Mouse (Mus musculus): ENCODE measurements around the gene Haao. TPM values are rescaled to one million over a fixed set of nuclear protein-coding genes. Genes with fewer than 3 reads are reported as not detected.

The Haao gene
- polyA plus RNA-seq, 1 experiment from 2014 or later, result 93.3 TPM

- no peak overlapping the region for H3K9ac ChIP-seq (replicated peaks)
- no peak for ATAC-seq
- H3K4me3 ChIP-seq (ENCODE audit: low read depth, low read length), result no peak overlapping the region
- no peak overlapping the region for H3K4me2 ChIP-seq (ENCODE audit: low read depth, low read length)
- 0 out of 2 replicates have a peak overlapping the region, but pooled peaks have one; percentile 3 for H3K27ac ChIP-seq (ENCODE audit: low read depth)
- TF ChIP-seq EP300 (IDR thresholded peaks at IDR 0.05; ENCODE audit: low read depth) (no peak), CTCF (IDR thresholded peaks at IDR 0.05; ENCODE audit: low read depth) (no peak)
- no peaks in the 10 kb centered on the region for H3K4me1 ChIP-seq (ENCODE audit: insufficient read depth)
- no peaks in the 10 kb centered on the region for H3K36me3 ChIP-seq (replicated peaks; ENCODE audit: insufficient read depth, low read length)
- no peaks in the 10 kb centered on the region for H3K27me3 ChIP-seq (ENCODE audit: insufficient read depth, low read length)
- WGBS (ENCODE audit: insufficient replicate concordance), result 60% methylated on average over 5 of the region's 5 CpGs
- no peaks in the 10 kb centered on the region for H3K9me3 ChIP-seq (ENCODE audit: low read length)
- no peak for DNase-seq
Observed at GRCm38 (mm10) chr17:83890373-83890696, 42.6 kb upstream of the Haao start.

GRCm38 (mm10) chr17:83889691-83890372 lies 42.1 kb upstream of the Haao start:
- WGBS (ENCODE audit: insufficient replicate concordance), result 71% methylated on average over 13 of the region's 13 CpGs
- no peaks in the 10 kb centered on the region for H3K9me3 ChIP-seq (ENCODE audit: low read length)
- TF ChIP-seq EP300 (IDR thresholded peaks at IDR 0.05; ENCODE audit: low read depth) (no peak), CTCF (IDR thresholded peaks at IDR 0.05; ENCODE audit: low read depth) (no peak)
- H3K4me1 ChIP-seq (ENCODE audit: insufficient read depth), result no peaks in the 10 kb centered on the region
- no peaks in the 10 kb centered on the region for H3K27me3 ChIP-seq (ENCODE audit: insufficient read depth, low read length)
- DNase-seq (no peak), ATAC-seq (no peak)
- H3K9ac ChIP-seq (replicated peaks), result no peak overlapping the region
- no peak overlapping the region for H3K4me3 ChIP-seq (ENCODE audit: low read depth, low read length)
- no peak overlapping the region for H3K27ac ChIP-seq (ENCODE audit: low read depth)
- H3K36me3 ChIP-seq (replicated peaks; ENCODE audit: insufficient read depth, low read length), result no peaks in the 10 kb centered on the region
- no peak overlapping the region for H3K4me2 ChIP-seq (ENCODE audit: low read depth, low read length)

- no peak overlapping the region for H3K27ac ChIP-seq (ENCODE audit: low read depth)
- no peak overlapping the region for H3K4me3 ChIP-seq (ENCODE audit: low read depth, low read length)
- DNase-seq (no peak), ATAC-seq (no peak)
- H3K9me3 ChIP-seq (ENCODE audit: low read length), result no peaks in the 10 kb centered on the region
- H3K36me3 ChIP-seq (replicated peaks; ENCODE audit: insufficient read depth, low read length), result no peaks in the 10 kb centered on the region
- H3K4me1 ChIP-seq (ENCODE audit: insufficient read depth), result no peaks in the 10 kb centered on the region
- no peaks in the 10 kb centered on the region for H3K27me3 ChIP-seq (ENCODE audit: insufficient read depth, low read length)
- H3K9ac ChIP-seq (replicated peaks), result no peak overlapping the region
- no peak for TF ChIP-seq CTCF (IDR thresholded peaks at IDR 0.05; ENCODE audit: low read depth)
- TF ChIP-seq EP300 (IDR thresholded peaks at IDR 0.05; ENCODE audit: low read depth), result no peak
- 86% methylated on average over 5 of the region's 5 CpGs for WGBS (ENCODE audit: insufficient replicate concordance)
- no peak overlapping the region for H3K4me2 ChIP-seq (ENCODE audit: low read depth, low read length)
Observed at GRCm38 (mm10) chr17:83889329-83889690, 41.5 kb upstream of the Haao start.

GRCm38 (mm10) chr17:83887241-83887640 lies 39.5 kb upstream of the Haao start:
- ATAC-seq, result no peak
- TF ChIP-seq EP300 (IDR thresholded peaks at IDR 0.05; ENCODE audit: low read depth), result no peak
- TF ChIP-seq CTCF (IDR thresholded peaks at IDR 0.05; ENCODE audit: low read depth), result no peak
- Histone ChIP-seq H3K4me3 (ENCODE audit: low read depth, low read length) (no peak overlapping the region), H3K27ac (ENCODE audit: low read depth) (no peak overlapping the region), H3K4me1 (ENCODE audit: insufficient read depth) (no peaks in the 10 kb centered on the region), H3K36me3 (replicated peaks; ENCODE audit: insufficient read depth, low read length) (no peaks in the 10 kb centered on the region), H3K9me3 (ENCODE audit: low read length) (no peaks in the 10 kb centered on the region), H3K27me3 (ENCODE audit: insufficient read depth, low read length) (no peaks in the 10 kb centered on the region), H3K9ac (replicated peaks) (no peak overlapping the region), H3K4me2 (ENCODE audit: low read depth, low read length) (no peak overlapping the region)
- WGBS (ENCODE audit: insufficient replicate concordance), result 67% methylated on average over 5 of the region's 5 CpGs
- no peak for DNase-seq

GRCm38 (mm10) chr17:83886395-83886794 lies 38.6 kb upstream of the Haao start:
- Histone ChIP-seq H3K4me2 (ENCODE audit: low read depth, low read length) (no peak overlapping the region), H3K27me3 (ENCODE audit: insufficient read depth, low read length) (no peaks in the 10 kb centered on the region), H3K4me1 (ENCODE audit: insufficient read depth) (no peaks in the 10 kb centered on the region), H3K9ac (replicated peaks) (no peak overlapping the region), H3K27ac (ENCODE audit: low read depth) (no peak overlapping the region), H3K4me3 (ENCODE audit: low read depth, low read length) (no peak overlapping the region), H3K9me3 (ENCODE audit: low read length) (no peaks in the 10 kb centered on the region), H3K36me3 (replicated peaks; ENCODE audit: insufficient read depth, low read length) (no peaks in the 10 kb centered on the region)
- DNase-seq (no peak), ATAC-seq (no peak)
- 80% methylated on average over 3 of the region's 3 CpGs for WGBS (ENCODE audit: insufficient replicate concordance)
- no peak for TF ChIP-seq CTCF (IDR thresholded peaks at IDR 0.05; ENCODE audit: low read depth)
- no peak for TF ChIP-seq EP300 (IDR thresholded peaks at IDR 0.05; ENCODE audit: low read depth)

GRCm38 (mm10) chr17:83885750-83886149 lies 38.0 kb upstream of the Haao start:
- H3K27ac ChIP-seq (ENCODE audit: low read depth), result no peak overlapping the region
- TF ChIP-seq EP300 (IDR thresholded peaks at IDR 0.05; ENCODE audit: low read depth) (no peak), CTCF (IDR thresholded peaks at IDR 0.05; ENCODE audit: low read depth) (no peak)
- ATAC-seq (no peak), DNase-seq (no peak)
- no peaks in the 10 kb centered on the region for H3K9me3 ChIP-seq (ENCODE audit: low read length)
- no peak overlapping the region for H3K9ac ChIP-seq (replicated peaks)
- H3K36me3 ChIP-seq (replicated peaks; ENCODE audit: insufficient read depth, low read length), result no peaks in the 10 kb centered on the region
- no peaks in the 10 kb centered on the region for H3K27me3 ChIP-seq (ENCODE audit: insufficient read depth, low read length)
- no peak overlapping the region for H3K4me2 ChIP-seq (ENCODE audit: low read depth, low read length)
- 78% methylated on average over 5 of the region's 5 CpGs for WGBS (ENCODE audit: insufficient replicate concordance)
- H3K4me1 ChIP-seq (ENCODE audit: insufficient read depth), result no peaks in the 10 kb centered on the region
- no peak overlapping the region for H3K4me3 ChIP-seq (ENCODE audit: low read depth, low read length)
